Mouse (Mus musculus): Measurements from ENCODE around the gene Sebox. TPM values are rescaled to one million over a fixed set of nuclear protein-coding genes. Genes with fewer than 3 reads are reported as not detected.
A peak's percentile ranks its signal among the peaks of the same experiment; 100 is the strongest.

The Sebox gene
- polyA plus RNA-seq, 1 experiment from 2014 or later = not detected

- peak; percentile 98 for ATAC-seq (ENCODE audit: low FRiP score, low TSS enrichment)
- WGBS = under 1% methylated on average over 52 of the region's 52 CpGs
- Histone ChIP-seq H3K27me3 (ENCODE audit: control insufficient read depth, insufficient read depth, low read length) (no peaks in the 10 kb centered on the region), H3K4me3 (ENCODE audit: low read length) (peak within 1 kb of the TSS; percentile 84), H3K27ac (ENCODE audit: low read depth, low read length) (peak within 1 kb of the TSS; percentile 90), H3K4me2 (replicated peaks; ENCODE audit: low read depth, low read length) (peak within 1 kb of the TSS; percentile 82), H3K9me3 (ENCODE audit: control insufficient read depth, low read length) (no peaks in the 10 kb centered on the region), H3K9ac (ENCODE audit: low read depth, low read length) (peak within 1 kb of the TSS; percentile 87), H3K36me3 (ENCODE audit: control insufficient read depth, insufficient read depth, low read length) (peaks cover 25% of the 10 kb centered on the region), H3K4me1 (ENCODE audit: control insufficient read depth, insufficient read depth, low read length) (peaks cover 18% of the 10 kb centered on the region)
Measured at GRCm38 (mm10) chr11:78536080-78536689, 32.9 kb downstream of the Sebox start, which contains the start of the genes Tnfaip1 and Ift20. Tnfaip1 (minus strand) TSS chr11:78536332. Ift20 (plus strand) TSS chr11:78536361.

GRCm38 (mm10) chr11:78536690-78537084 is 33.4 kb downstream of the Sebox start:
- peak overlapping the region; percentile 82 for H3K4me2 ChIP-seq (replicated peaks; ENCODE audit: low read depth, low read length)
- no peaks in the 10 kb centered on the region for H3K27me3 ChIP-seq (ENCODE audit: control insufficient read depth, insufficient read depth, low read length)
- 1% methylated on average over 14 of the region's 14 CpGs for WGBS
- peaks cover 16% of the 10 kb centered on the region for H3K4me1 ChIP-seq (ENCODE audit: control insufficient read depth, insufficient read depth, low read length)
- no peaks in the 10 kb centered on the region for H3K9me3 ChIP-seq (ENCODE audit: control insufficient read depth, low read length)
- H3K36me3 ChIP-seq (ENCODE audit: control insufficient read depth, insufficient read depth, low read length) = peaks cover 30% of the 10 kb centered on the region
- peak overlapping the region; percentile 87 for H3K9ac ChIP-seq (ENCODE audit: low read depth, low read length)
- H3K4me3 ChIP-seq (ENCODE audit: low read length) = peak overlapping the region; percentile 84
- peak overlapping the region; percentile 74 for H3K27ac ChIP-seq (ENCODE audit: low read depth, low read length)
- ATAC-seq (ENCODE audit: low FRiP score, low TSS enrichment) = no peak

- peaks cover 51% of the 10 kb centered on the region for H3K36me3 ChIP-seq (ENCODE audit: control insufficient read depth, insufficient read depth, low read length)
- no peak overlapping the region for H3K4me2 ChIP-seq (replicated peaks; ENCODE audit: low read depth, low read length)
- no peaks in the 10 kb centered on the region for H3K27me3 ChIP-seq (ENCODE audit: control insufficient read depth, insufficient read depth, low read length)
- ATAC-seq (ENCODE audit: low FRiP score, low TSS enrichment) = no peak
- 84% methylated on average over 3 of the region's 3 CpGs for WGBS
- H3K4me1 ChIP-seq (ENCODE audit: control insufficient read depth, insufficient read depth, low read length) = peaks cover 9% of the 10 kb centered on the region; the same call in 1 of the 2 replicates
- no peak overlapping the region for H3K4me3 ChIP-seq (ENCODE audit: low read length)
- no peak overlapping the region for H3K27ac ChIP-seq (ENCODE audit: low read depth, low read length)
- H3K9ac ChIP-seq (ENCODE audit: low read depth, low read length) = no peak overlapping the region
- no peaks in the 10 kb centered on the region for H3K9me3 ChIP-seq (ENCODE audit: control insufficient read depth, low read length)
Measured at GRCm38 (mm10) chr11:78540358-78540757, 37.1 kb downstream of the Sebox start.

- WGBS = 97% methylated on average over 7 of the region's 7 CpGs
- peaks cover 41% of the 10 kb centered on the region for H3K36me3 ChIP-seq (ENCODE audit: control insufficient read depth, insufficient read depth, low read length)
- no peaks in the 10 kb centered on the region for H3K9me3 ChIP-seq (ENCODE audit: control insufficient read depth, low read length)
- no peak overlapping the region for H3K4me3 ChIP-seq (ENCODE audit: low read length)
- H3K4me1 ChIP-seq (ENCODE audit: control insufficient read depth, insufficient read depth, low read length) = peaks cover 15% of the 10 kb centered on the region; the same call in 1 of the 2 replicates
- no peak overlapping the region for H3K27ac ChIP-seq (ENCODE audit: low read depth, low read length)
- no peak for ATAC-seq (ENCODE audit: low FRiP score, low TSS enrichment)
- no peaks in the 10 kb centered on the region for H3K27me3 ChIP-seq (ENCODE audit: control insufficient read depth, insufficient read depth, low read length)
- no peak overlapping the region for H3K4me2 ChIP-seq (replicated peaks; ENCODE audit: low read depth, low read length)
- no peak overlapping the region for H3K9ac ChIP-seq (ENCODE audit: low read depth, low read length)
Measured at GRCm38 (mm10) chr11:78544449-78545111, 41.3 kb downstream of the Sebox start.

GRCm38 (mm10) chr11:78545181-78545580 is 41.9 kb downstream of the Sebox start:
- no peak overlapping the region for H3K4me3 ChIP-seq (ENCODE audit: low read length)
- 77% methylated on average over 8 of the region's 8 CpGs for WGBS

GRCm38 (mm10) chr11:78547718-78548460 is 44.6 kb downstream of the Sebox start:
- no peak overlapping the region for H3K27ac ChIP-seq (ENCODE audit: low read depth, low read length)
- peaks cover 16% of the 10 kb centered on the region; the same call in 1 of the 2 replicates for H3K4me1 ChIP-seq (ENCODE audit: control insufficient read depth, insufficient read depth, low read length)
- no peaks in the 10 kb centered on the region for H3K27me3 ChIP-seq (ENCODE audit: control insufficient read depth, insufficient read depth, low read length)
- no peak overlapping the region for H3K4me2 ChIP-seq (replicated peaks; ENCODE audit: low read depth, low read length)
- no peak for ATAC-seq (ENCODE audit: low FRiP score, low TSS enrichment)
- 65% methylated on average over 2 of the region's 2 CpGs for WGBS
- no peak overlapping the region for H3K4me3 ChIP-seq (ENCODE audit: low read length)
- H3K9ac ChIP-seq (ENCODE audit: low read depth, low read length) = no peak overlapping the region
- H3K9me3 ChIP-seq (ENCODE audit: control insufficient read depth, low read length) = no peaks in the 10 kb centered on the region
- peaks cover 17% of the 10 kb centered on the region for H3K36me3 ChIP-seq (ENCODE audit: control insufficient read depth, insufficient read depth, low read length)

More at GRCm38 (mm10) chr11:78545181-78545580, 41.9 kb downstream of the Sebox start:
- peaks cover 16% of the 10 kb centered on the region; the same call in 1 of the 2 replicates for H3K4me1 ChIP-seq (ENCODE audit: control insufficient read depth, insufficient read depth, low read length)
- H3K9me3 ChIP-seq (ENCODE audit: control insufficient read depth, low read length) = no peaks in the 10 kb centered on the region
- no peak for ATAC-seq (ENCODE audit: low FRiP score, low TSS enrichment)
- H3K27me3 ChIP-seq (ENCODE audit: control insufficient read depth, insufficient read depth, low read length) = no peaks in the 10 kb centered on the region
- H3K9ac ChIP-seq (ENCODE audit: low read depth, low read length) = no peak overlapping the region
- no peak overlapping the region for H3K4me2 ChIP-seq (replicated peaks; ENCODE audit: low read depth, low read length)
- H3K36me3 ChIP-seq (ENCODE audit: control insufficient read depth, insufficient read depth, low read length) = peaks cover 36% of the 10 kb centered on the region
- no peak overlapping the region for H3K27ac ChIP-seq (ENCODE audit: low read depth, low read length)

- no peaks in the 10 kb centered on the region for H3K9me3 ChIP-seq (ENCODE audit: control insufficient read depth, low read length)
- WGBS = 6% methylated on average over 5 of the region's 5 CpGs
- peak overlapping the region; percentile 86 for H3K4me2 ChIP-seq (replicated peaks; ENCODE audit: low read depth, low read length)
- H3K36me3 ChIP-seq (ENCODE audit: control insufficient read depth, insufficient read depth, low read length) = peaks cover 3% of the 10 kb centered on the region; the same call in 1 of the 2 replicates
- H3K4me3 ChIP-seq (ENCODE audit: low read length) = peak overlapping the region; percentile 72
- H3K27me3 ChIP-seq (ENCODE audit: control insufficient read depth, insufficient read depth, low read length) = no peaks in the 10 kb centered on the region
- ATAC-seq (ENCODE audit: low FRiP score, low TSS enrichment) = no peak
- H3K9ac ChIP-seq (ENCODE audit: low read depth, low read length) = peak overlapping the region; percentile 74
- H3K27ac ChIP-seq (ENCODE audit: low read depth, low read length) = no peak overlapping the region
- H3K4me1 ChIP-seq (ENCODE audit: control insufficient read depth, insufficient read depth, low read length) = peaks cover 16% of the 10 kb centered on the region; the same call in 1 of the 2 replicates
Measured at GRCm38 (mm10) chr11:78549491-78549987, 46.3 kb downstream of the Sebox start.

GRCm38 (mm10) chr11:78550168-78551058 is 47.2 kb downstream of the Sebox start, which contains the start of gene Tmem97:
Tmem97 (minus strand) TSS chr11:78550777.
- H3K4me2 ChIP-seq (replicated peaks; ENCODE audit: low read depth, low read length) = peak within 1 kb of the TSS; percentile 86
- H3K4me1 ChIP-seq (ENCODE audit: control insufficient read depth, insufficient read depth, low read length) = peaks cover 16% of the 10 kb centered on the region; the same call in 1 of the 2 replicates
- H3K4me3 ChIP-seq (ENCODE audit: low read length) = peak within 1 kb of the TSS; percentile 72
- no peaks in the 10 kb centered on the region for H3K27me3 ChIP-seq (ENCODE audit: control insufficient read depth, insufficient read depth, low read length)
- ATAC-seq (ENCODE audit: low FRiP score, low TSS enrichment) = peak; percentile 100
- under 1% methylated on average over 59 of the region's 60 CpGs for WGBS
- H3K9ac ChIP-seq (ENCODE audit: low read depth, low read length) = peak within 1 kb of the TSS; percentile 74
- H3K36me3 ChIP-seq (ENCODE audit: control insufficient read depth, insufficient read depth, low read length) = no peaks in the 10 kb centered on the region; the same call in 1 of the 2 replicates
- H3K27ac ChIP-seq (ENCODE audit: low read depth, low read length) = peak within 1 kb of the TSS; percentile 81
- H3K9me3 ChIP-seq (ENCODE audit: control insufficient read depth, low read length) = no peaks in the 10 kb centered on the region

Measured in kidney, embryonic 14.5 days (tissue).